Mouse (Mus musculus): ENCODE results near the gene Spsb4.

The Spsb4 gene

DNA sequence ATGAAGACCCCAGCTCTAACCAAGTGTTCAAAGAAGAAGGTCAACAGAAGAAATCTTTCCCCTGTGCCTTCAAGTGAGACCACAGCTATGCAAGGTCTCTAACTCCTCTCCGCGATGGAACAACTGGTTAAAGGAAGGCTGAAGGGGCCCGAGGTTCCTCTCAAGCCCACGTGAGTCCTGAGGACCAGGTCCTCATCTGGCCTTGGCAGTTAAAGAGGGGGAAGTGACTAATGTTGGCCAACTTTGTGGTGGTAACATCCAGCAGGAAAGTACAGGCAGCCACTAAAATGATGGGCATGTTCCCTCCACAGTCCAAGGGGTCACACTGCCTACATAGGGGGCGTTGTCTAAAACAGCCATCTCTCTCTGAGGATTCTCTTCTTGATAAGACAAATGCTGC, 118.9 kb downstream of the Spsb4 start:
- no peak for DNase-seq (ENCODE audit: low read depth, low spot score)

DNA sequence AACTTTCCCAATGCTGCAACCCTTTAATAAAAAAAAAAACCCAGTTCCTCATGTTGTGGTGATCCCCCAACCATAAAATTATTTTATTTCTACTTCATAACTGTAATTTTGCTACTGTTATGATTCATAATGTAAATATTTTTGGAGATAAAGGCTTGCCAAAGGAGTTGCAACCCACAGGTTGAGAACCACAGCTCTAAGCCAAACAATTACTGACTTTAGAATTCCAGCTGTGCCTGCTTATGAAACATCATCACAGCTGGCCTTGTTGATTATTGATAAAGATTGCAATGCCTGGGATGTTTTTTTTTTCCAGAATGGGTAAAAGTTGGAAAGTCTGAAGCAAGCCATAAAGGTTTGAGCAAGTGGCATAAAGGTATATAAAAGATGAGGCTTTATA, 119.6 kb downstream of the Spsb4 start:
- no peak for DNase-seq (ENCODE audit: low read depth, low spot score)

DNA sequence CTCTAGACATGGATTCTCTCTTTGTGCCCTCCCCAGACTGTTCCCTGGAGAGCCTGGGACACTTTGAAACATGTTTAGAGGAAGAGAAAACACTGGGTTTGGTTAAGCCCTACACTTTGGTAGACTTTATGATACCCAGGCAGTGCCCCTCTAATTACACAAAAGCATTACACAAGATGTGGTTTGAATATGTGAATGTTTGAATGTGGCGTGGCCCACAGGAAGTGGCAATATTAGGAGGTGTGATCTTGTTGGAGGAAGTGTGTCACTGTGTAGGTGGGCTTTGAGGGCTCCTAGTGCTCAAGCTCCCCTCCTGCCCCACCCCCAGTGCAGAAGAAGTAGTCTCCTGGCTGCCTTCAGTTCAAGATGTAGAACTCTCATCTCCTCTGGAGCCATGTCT, 122.0 kb downstream of the Spsb4 start:
- no peak for DNase-seq (ENCODE audit: low read depth, low spot score)

DNA sequence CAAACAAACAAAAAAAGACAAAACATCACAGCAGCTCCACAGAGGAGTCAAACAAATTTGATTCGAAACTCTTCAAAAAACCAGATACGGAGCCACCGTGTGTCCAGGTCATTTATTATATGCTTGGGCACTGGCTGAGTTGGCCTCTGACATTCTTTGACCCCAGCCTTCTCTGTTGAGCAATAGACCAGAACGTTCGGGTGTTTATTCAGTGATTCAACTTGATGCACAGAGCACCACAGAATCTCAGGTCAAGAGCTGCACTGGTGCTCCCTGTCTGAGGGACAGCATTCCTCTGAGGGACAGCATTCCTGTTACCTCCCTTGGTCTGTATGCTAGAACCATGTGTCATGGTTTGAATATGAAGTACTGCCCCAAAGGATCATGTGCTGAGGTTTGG, 125.1 kb downstream of the Spsb4 start:
- DNase-seq (ENCODE audit: low read depth, low spot score): no peak
